Mouse (Mus musculus) spleen, postnatal 10 days (tissue): Measurements from ENCODE around the gene Plod2.

Source experiments
- DNase-seq, 2 experiments: peaks; one replicate each; pipeline ENCODE4 v3.0.0; 2021 to 2022; ENCODE audit warnings: low spot score in 2 of 2

Plod2 gene

DNA sequence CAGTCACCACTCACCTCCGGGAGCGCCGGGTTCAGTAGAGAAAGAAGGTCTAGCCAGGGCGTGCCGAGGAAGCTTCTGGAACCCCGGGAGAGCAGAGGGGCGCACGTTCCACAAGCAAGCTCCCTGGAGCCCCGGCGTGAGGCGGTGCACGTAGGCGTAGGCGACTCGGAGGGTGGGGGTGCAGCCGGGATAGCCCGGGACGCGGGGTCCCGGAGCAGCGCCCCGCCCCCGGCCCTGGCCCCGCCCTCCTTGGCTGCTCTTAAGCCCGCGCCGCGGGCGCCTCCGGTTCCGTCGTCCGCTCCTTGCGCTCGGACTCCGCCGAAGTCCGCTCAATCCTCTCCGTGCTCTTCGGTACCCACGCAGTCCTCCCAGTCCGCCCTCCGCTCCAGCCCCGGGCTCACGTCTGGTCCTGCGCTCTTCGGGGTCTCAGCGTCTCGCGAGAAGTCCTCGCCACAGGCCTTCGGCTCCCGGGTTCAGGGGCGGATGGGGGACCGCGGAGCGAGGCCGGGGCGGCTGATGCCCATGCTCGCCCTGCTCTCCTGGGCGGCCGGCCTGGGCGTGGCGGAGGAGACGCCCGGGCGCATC lies at the start of gene Plod2:
Gene Plod2, plus strand, starts transcription at position 247 of the 585 bp plus-strand sequence.
- peak; percentile 9 to 37 for DNase-seq

DNA sequence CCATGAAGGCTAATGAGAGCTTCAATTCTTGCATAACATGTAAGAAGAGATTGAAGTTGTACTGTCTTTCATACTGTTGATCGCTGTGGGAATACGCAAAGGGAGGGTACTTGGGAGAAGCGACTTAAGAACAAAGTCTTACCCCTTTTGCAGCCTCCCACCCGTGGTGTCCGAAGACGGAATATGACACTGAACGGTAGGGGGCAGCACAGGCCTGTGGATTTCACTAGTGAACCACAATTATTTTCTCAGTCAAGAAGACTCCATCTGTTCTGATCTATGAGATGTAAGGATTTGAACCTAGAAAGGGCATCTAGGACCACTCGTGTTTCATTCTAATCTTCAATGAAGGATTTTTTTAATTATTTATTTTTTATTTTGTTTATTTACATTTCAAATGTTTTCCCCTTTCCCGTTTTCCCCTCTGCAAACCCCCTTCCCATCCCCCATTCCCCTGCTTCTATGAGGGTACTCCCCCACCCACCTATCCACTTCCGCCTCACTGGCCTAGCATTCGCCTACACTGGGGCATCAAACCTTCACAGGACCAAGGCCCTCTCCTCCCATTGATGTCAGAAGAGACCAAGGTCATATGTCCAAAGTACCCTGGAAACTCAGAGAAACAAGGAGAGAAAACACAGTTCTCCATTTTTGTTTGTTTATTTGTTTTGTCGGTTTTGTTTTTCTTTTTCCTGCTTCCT lies 42.2 kb upstream of the Plod2 start:
- DNase-seq, result peak; percentile 55 to 84

DNA sequence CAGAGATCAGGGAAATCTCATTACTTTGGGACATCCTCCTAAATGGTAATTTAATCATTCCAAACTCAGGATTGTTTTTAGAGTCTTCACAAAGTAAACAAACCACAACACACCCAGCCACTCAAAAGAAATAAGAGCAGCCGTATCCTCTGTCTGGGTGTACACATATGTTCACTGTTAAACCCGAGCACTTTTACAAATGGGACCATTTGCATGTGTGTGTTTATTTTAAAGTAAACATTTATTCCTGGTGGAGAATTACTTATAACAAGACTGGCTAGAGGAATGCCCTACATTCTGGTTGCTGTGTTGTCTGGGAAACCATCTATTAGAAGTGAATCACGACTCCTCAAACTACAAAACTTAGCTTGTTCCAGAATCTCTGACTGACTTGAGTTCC lies 37.8 kb upstream of the Plod2 start:
- DNase-seq, result no peak

DNA sequence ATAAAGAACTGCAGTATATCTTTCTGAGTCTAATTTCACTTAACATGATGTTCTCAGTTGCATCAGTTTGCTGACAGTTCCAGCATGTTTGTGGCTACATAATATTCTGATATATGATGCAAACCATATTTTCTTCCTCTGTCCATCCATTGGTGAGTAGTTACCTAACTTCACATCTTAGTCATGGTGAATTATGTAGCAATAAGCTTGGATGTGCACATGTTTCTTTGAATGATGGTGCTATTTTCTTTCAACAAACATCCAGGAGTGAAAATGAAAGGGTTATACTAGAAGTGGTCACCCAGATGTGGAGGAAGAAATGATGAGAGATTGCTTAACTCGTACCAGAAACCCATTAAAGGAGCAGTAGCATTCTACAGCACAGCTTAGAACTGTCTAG lies 37.1 kb upstream of the Plod2 start:
- DNase-seq, result no peak

DNA sequence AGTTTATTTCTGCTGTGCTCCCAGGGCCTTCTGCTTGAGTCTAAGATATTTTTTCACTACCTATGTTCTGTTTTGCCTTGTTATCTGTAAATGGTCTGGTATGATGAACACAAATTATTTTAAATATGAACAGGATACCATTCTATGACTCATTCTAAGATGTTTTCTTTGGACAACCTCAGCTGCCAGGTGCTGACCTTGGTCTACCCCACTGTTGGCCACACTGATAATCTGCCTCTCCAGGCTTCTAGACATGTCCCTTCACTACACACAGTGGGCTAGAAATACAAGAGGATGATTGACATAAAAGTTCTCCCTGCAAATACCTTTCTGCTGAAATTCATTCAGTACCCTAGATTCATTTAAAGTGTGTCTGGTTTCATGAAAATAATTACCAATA lies 30.3 kb upstream of the Plod2 start:
- no peak for DNase-seq

DNA sequence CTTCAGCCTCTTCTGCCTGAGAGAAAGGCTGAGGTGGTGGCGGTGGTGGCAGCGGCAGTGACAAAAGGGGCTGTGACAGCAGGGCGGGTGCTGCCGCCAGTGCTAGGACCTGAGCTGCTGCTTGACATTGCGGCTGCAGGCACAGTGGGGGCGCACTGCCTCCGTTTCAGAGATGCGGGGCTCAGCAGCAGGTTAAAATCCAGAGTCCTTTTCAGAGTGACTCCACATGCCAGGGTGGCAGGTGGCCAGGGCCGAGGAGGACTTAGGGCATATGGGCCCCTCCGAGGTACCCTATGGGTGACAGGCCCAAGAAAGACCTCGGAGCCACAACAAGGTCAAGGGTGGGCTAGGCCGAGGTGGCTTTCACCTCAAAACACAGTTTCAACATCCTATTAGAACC lies 25.0 kb upstream of the Plod2 start:
- DNase-seq, result no peak

DNA sequence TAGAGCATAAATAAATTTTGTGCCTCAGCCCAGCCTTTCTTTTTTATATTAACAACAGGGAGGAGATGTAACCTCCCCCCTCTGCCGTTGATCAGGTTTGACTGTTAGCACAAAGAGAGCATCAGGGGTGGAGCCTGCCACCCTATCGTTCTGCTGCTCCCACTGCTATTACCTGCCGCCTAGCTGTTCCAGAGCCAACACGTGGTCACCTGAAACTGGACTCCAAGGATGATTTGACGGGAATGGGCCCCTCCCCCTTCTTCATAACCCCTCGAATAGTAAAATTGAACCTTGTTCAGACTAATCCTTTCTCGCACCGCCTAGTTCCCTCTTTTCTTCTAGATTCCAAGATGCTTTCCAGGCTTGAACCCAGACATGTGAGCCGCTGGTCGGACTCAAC lies 21.3 kb upstream of the Plod2 start:
- DNase-seq, result no peak

DNA sequence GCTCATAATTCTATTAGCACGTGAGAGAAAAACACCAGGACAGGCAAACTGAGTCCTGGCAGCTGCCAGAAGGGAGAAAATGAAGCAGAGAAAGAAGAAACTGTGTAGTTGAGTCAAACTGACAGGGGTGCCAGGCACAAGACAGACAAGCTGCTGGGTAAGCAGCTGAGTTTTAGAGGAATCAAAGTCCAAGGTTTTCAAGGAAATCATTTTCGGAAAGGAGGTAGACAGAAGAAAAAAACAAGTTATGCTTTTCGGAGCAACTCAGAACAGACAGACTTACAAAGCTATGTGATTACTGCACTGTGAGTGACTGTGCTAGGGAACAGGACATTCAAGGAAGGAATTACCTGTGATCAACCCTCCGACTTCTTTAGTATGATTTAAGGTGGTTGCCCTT lies 17.5 kb upstream of the Plod2 start:
- DNase-seq, result no peak

DNA sequence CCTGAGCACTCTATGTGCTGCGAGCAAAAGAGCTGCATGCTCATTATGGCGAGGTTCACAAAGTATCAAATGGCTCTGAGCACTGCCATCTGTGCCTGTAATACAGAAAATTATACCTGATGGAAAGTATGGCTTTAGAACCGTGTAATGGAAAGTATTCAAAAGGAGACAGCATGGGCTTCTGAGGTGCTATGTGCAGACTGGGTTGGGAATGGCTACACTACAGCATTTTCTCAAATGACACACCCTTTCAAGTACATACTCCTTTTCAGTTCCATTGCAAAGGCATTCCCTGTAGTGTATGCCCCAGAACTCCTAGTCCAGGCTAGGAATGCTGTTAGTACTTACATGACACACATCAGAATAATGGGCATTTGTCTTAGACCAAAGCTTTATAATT lies 12.0 kb upstream of the Plod2 start:
- no peak for DNase-seq

DNA sequence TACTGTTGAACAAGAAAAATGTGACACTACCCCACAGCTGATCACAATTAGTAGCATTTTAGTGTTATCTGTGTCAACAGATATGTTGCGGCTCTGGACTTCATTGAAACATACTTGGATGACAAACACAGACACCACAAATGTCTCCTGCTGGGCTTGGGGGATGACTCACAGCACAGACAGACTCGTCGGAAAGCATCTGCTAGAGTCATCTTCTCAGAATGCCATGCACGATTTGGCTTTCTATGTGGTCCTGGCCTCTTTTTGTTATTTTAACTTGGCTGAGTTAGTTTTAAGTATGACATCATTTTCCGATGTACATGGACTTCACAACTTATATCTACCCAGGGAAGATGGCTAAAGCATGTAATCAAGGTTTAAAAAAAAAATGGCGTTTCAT lies 4.3 kb upstream of the Plod2 start:
- no peak for DNase-seq

DNA sequence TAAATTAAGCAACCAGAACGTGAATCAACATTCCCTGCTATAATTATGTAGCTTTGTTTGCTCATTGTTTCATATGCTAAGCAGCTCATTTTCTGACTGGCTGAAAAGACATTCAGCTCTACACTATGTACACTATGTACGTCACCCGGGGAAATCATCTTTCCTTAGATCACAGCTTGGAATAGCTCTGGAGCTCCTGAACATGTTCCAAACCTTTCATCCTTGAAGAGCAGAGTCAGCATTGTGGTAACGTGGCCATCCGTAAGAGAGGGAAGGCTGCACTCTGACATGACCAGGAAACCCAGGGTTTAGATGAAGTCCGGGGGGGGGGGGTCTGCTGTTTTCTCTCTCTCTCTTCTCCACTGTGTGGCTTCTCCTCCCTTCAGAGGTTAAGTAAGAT lies 3.8 kb upstream of the Plod2 start:
- no peak for DNase-seq

DNA sequence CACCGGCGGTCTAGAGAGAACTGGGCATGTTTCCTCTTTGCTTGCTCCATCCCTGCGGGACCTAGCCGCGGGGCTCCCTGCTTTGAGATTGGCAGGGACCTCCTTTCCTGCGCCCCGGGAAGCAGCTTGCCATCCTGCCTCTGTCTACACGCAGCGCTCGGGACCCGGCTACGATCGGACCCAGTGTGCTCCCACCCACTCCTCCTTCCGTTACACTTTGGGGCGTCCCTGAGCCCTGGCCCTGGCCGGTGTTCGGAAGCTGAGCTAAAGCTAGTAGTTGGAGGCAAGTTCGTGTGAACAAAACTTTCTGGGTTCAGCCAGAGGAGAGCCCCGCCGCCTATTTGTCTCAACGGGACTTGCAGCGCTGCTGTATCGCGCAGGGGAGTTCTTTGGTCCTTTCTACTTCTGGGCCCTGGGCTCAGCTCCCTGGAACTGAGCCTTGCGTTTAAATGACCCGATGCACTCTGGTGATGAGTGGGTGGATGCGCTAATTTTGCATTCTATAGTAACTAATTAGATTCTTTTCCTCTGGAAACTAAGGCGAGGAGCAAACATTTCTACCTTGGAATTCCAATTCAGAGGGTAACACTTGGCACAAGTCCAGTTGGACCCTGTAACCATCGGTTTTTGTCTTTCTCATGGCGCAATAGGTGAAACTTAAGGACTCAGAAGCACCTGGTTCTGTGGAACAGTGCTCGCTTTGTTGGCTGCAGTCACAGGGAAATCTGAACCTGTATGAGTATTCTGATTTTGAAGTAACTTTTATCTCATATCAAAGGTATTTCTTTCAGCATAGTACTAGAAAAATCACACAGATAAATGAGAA lies 781 bp downstream of the Plod2 start:
- peak; percentile 6 to 21 for DNase-seq

DNA sequence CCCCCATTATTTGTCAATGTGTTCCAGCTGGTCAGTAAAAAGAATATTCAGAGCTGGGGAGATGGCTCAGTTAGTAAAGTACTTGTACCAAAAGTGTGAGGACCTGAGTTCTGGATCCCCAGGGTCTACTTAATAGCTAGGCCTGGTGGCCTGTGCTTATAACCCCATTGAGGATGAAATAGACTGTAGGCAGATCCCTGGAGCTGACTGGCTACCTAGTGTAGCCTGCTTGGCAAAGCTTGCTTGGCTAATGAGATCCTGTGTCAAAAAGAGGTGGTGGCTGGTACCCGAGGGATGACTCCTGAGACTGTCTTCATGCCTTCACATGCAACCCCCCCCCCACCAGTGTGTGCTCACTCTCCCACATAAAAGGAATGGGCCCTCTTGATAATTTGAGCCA lies 2.1 kb downstream of the Plod2 start:
- DNase-seq, result no peak

DNA sequence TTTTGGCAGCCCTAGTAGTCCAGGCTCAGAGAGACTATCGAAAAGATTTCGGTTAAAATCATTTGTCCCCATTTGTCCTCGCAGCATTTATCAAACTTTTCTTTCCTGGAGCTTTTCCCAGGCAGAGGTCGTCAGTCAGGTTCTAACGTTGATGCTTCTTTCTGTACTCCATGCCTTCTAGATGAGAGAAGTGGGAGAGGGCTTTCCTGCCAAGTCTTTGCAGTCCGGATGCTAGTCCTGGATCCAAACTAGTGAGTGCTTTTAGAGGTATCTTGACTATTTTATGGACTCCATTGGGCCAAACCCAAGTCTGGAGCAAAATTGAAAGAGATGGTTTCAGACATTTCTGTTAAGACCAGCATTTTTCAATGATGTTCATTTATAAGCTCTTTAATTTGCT lies 3.0 kb downstream of the Plod2 start:
- no peak for DNase-seq

DNA sequence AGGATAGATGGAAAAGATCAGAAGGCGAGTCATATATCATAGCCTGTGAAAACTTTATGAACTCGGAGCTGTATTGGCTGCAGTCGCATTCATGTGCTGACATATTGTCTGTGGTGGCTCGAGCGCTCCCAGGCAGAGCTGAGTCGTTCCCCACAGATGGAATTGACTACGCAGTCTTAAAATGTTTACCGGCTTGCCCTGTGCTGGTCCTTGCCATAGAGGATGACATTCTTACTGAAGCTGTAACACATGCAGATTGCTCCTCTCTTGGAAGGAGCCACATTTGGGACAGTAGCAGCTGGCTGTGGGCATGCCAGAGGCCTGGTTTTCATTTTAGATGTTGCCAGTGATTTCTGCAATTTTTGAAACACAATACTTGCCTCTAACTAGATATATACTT lies 4.4 kb downstream of the Plod2 start:
- DNase-seq, result no peak

DNA sequence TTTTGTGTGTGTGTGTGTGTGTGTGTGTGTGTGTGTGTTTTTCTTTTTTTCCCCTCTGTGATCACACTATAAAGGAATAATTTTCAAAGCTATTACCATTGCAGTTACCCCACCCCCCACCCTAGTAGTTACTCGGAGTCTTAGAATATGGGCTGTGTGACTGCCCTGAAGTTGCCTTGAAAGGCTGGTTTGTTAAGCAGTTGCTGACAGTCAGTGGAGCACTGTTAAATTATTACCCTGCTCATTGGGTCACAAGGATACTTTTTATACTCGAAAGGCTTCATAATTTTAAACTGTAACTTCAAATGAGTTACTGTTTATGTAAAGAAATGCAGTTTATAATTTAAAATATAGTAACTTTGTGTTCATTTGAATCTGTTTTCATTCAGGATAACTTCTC lies 5.1 kb downstream of the Plod2 start:
- no peak for DNase-seq

DNA sequence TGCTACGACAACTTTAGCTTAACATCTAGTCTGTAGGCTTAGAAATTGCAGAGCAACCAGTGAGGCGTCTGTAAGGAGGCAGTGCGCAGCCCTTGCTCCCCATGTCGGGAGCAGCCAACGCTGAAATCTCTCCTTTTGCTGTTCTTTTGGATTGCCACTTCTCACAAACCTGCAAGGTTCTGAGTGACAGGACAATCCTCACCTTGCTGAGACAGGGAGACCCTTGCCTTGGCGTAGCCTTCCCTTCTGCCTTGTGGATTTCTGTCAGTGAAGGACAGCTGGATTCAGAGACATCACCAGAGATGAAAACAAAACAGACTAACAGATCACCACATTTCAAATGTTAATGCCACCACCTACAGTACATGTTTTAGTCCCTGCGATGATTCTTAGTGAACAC lies 5.8 kb downstream of the Plod2 start:
- no peak for DNase-seq

DNA sequence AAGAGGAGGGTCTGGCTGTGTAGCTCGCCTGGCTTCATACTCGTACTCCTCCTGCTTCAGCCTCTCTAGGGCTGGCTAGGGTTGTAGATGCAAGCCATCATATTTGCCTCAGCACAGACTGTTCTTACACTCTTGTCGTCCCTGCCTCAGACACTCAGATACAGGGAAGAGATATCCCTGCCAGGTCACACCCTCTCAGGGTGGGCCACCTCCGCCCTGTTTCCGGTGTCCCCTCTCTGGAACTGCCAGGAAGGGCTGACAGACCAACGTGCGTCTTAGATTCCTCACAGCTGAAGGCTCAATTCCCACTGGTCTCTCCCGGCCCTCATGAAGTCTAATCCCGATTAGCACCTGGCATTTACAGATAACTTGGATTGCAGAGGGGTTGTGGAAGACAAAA lies 6.6 kb downstream of the Plod2 start:
- no peak for DNase-seq

DNA sequence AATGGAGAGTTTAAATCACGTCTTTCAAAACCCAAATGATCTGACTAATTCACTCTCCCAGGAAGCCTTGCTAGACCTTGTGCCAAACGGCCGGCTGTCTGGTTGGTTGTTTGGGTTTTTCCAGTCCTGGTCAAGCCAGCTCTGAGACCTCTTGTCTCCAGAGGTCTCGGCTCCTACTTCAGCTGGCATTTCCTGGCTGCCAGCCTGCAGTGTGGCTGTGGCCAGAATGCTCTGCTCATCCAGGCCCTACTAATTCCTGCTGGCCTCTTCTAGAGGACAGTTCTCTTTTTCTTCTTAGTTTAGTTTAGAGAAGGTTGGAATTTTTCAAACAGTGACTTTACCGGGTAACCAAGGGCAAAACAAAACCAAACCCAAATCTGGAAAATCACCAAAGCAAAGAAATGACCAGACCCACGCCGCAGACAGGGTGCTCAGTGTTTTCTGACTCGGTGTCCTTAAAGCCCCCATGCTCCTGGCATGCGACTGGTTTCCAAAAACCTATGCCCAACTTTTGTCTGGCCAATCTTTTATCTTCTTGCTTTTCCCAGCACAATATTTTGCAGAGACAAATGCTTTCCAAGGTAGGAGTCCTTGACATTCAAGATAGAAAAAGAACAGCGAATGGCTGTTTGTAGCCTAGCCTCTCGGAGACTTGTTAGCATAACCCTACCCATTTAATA lies 7.9 kb downstream of the Plod2 start:
- no peak for DNase-seq

DNA sequence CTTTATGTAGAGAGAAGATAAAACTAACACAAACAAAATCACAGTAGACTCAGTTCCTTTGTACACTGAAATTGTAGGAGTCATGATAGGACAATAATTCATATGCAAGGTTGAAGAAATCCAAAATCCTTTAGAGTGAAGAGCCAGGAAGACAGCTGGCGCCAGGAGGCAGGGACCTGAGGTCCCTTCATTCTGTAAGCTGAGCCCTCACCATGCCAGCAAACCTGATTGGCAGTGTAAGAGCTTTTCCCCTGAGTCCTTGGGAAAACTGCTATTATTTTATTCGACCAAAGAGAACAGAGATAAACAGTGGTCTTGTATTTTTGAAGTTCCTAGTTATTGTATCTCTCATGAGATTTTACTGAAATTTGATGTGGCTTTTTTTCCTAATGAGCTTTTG lies 9.0 kb downstream of the Plod2 start:
- DNase-seq, result no peak

DNA sequence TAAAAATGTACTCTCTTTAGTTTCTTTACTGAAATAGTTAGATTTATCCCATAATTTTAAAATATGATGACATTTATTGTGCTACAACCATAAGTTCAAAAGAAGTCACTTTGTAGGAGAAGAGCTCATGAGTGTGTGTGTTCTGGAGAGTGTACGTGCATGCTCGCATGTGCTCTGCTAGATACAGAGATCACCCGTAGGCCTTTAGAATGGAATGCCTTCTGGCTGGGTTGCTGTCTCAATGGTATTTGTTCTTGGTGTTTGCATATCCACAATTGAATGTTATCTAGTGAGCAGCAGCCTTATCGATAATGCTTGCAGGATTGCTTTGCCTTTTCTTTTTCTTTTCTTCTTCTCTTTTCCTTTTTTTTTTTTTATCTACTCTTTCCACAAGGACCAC lies 9.6 kb downstream of the Plod2 start:
- DNase-seq, result no peak

DNA sequence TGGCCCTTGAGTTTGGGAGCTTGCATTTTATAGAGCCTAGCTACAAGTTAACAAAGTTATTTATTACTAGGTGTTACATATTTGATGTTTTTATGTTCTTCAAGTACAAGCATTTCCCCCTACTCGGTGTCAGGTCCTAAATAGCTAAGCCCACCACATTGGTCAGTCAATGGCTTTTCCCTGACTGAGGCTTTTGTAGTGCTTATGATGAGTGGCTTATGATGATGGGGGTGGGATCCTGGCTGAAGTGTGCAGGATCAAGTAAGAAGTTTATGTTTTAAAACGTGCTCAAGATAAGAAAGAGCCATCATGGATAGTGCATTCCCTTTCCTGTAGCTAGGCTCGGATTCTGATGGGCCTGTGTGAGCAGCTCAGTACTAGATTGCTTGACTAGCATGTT lies 10.7 kb downstream of the Plod2 start:
- no peak for DNase-seq
